Mouse (Mus musculus) heart, embryonic 13.5 days (tissue): ENCODE measurements around the gene Tarsl2. TPM values are rescaled to one million over a fixed set of nuclear protein-coding genes. Genes with fewer than 3 reads are reported as not detected.

Source experiments
- ATAC-seq: fragments of 200-750 bp; cut with Nextera tagmentation; 2 replicates; pipeline ENCODE4 v1.8.0; 2017; ENCODE audit warnings: moderate TSS enrichment; ENCODE audit not compliant: insufficient number of reproducible peaks, low FRiP score, low TSS enrichment; ENCODE audit errors: extremely low read depth
- H3K27ac ChIP-seq: fragments of 300-500 bp; sonication (generic); replicated peaks from 2 replicates; pipeline ENCODE4 v1.5.1; 2015; ENCODE audit warnings: moderate library complexity, mild to moderate bottlenecking, inconsistent platforms
- H3K27me3 ChIP-seq: fragments of 300-500 bp; sonication (generic); replicated peaks from 2 replicates; pipeline ENCODE4 v1.6.1; 2015; ENCODE audit warnings: mild to moderate bottlenecking, inconsistent platforms
- H3K36me3 ChIP-seq: fragments of 300-500 bp; sonication (generic); 2 replicates; pipeline ENCODE4 v1.6.1; 2015; ENCODE audit warnings: mild to moderate bottlenecking, inconsistent platforms
- H3K4me1 ChIP-seq: fragments of 300-500 bp; sonication (generic); 2 replicates; pipeline ENCODE4 v1.6.1; 2015; ENCODE audit warnings: inconsistent platforms
- H3K4me2 ChIP-seq: fragments of 300-500 bp; sonication (generic); 2 replicates; pipeline ENCODE4 v1.6.1; 2015; ENCODE audit warnings: inconsistent platforms, mild to moderate bottlenecking, moderate library complexity
- H3K4me3 ChIP-seq: fragments of 300-500 bp; sonication (generic); 2 replicates; pipeline ENCODE4 v1.5.1; 2015; ENCODE audit warnings: moderate library complexity, mild to moderate bottlenecking, inconsistent platforms
- H3K9ac ChIP-seq: fragments of 300-500 bp; sonication (generic); 2 replicates; pipeline ENCODE4 v1.6.1; 2015; ENCODE audit warnings: inconsistent platforms, mild to moderate bottlenecking, moderate library complexity
- H3K9me3 ChIP-seq: fragments of 300-500 bp; sonication (generic); 2 replicates; pipeline ENCODE4 v1.6.1; 2016; ENCODE audit warnings: inconsistent platforms
- WGBS: fragments of 180-500 bp; shearing (Covaris S2); methylation state at CpG from one replicate; pipeline ENCODE4 v1.1.7; 2015; ENCODE audit warnings: mixed read lengths; 5-methylcytosine and 5-hydroxymethylcytosine counted together
- polyA plus RNA-seq: library from polyadenylated mRNA; unstranded; fragments of >200 nt; fragmentation: Nextera tagmentation; extraction: Ambion mirVana; gene quantifications from 2 replicates; pipeline ENCODE4 v1.2.1, GENCODE M21; 2015

The Tarsl2 gene
- polyA plus RNA-seq, 1 experiment from 2014 or later, result 14.7 TPM

- ATAC-seq, result no peak
- WGBS, result 87% methylated on average over 2 of the region's 2 CpGs
- no peak overlapping the region for H3K27ac ChIP-seq
These were observed 12.9 kb downstream of the Tarsl2 start for GRCm38 (mm10) chr7:65657490-65658120.

GRCm38 (mm10) chr7:65663225-65663790 lies 18.6 kb downstream of the Tarsl2 start:
- WGBS, result 82% methylated on average over 11 of the region's 11 CpGs

More at GRCm38 (mm10) chr7:65657490-65658120, 12.9 kb downstream of the Tarsl2 start:
- H3K4me3 ChIP-seq, result no peak overlapping the region
- no peak overlapping the region for H3K9ac ChIP-seq
- no peaks in the 10 kb centered on the region for H3K27me3 ChIP-seq
- H3K4me1 ChIP-seq, result peaks cover 6% of the 10 kb centered on the region; the same call in 1 of the 2 replicates
- no peak overlapping the region for H3K4me2 ChIP-seq
- no peaks in the 10 kb centered on the region for H3K9me3 ChIP-seq
- peaks cover 51% of the 10 kb centered on the region for H3K36me3 ChIP-seq

GRCm38 (mm10) chr7:65663886-65664285 lies 19.2 kb downstream of the Tarsl2 start:
- H3K4me2 ChIP-seq, result no peak overlapping the region
- H3K4me3 ChIP-seq, result no peak overlapping the region
- no peak overlapping the region for H3K9ac ChIP-seq
- H3K4me1 ChIP-seq, result peaks cover 4% of the 10 kb centered on the region; the same call in 1 of the 2 replicates
- ATAC-seq, result no peak
- no peak overlapping the region for H3K27ac ChIP-seq
- no peaks in the 10 kb centered on the region for H3K27me3 ChIP-seq
- WGBS, result 63% methylated on average over 14 of the region's 14 CpGs
- peaks cover 59% of the 10 kb centered on the region for H3K36me3 ChIP-seq
- no peaks in the 10 kb centered on the region for H3K9me3 ChIP-seq

More at GRCm38 (mm10) chr7:65663225-65663790, 18.6 kb downstream of the Tarsl2 start:
- ATAC-seq, result no peak
- no peak overlapping the region for H3K27ac ChIP-seq
- peaks cover 6% of the 10 kb centered on the region; the same call in 1 of the 2 replicates for H3K4me1 ChIP-seq
- no peaks in the 10 kb centered on the region for H3K9me3 ChIP-seq
- peaks cover 55% of the 10 kb centered on the region for H3K36me3 ChIP-seq
- H3K9ac ChIP-seq, result no peak overlapping the region
- no peak overlapping the region for H3K4me3 ChIP-seq
- no peaks in the 10 kb centered on the region for H3K27me3 ChIP-seq
- H3K4me2 ChIP-seq, result no peak overlapping the region

- peaks cover 57% of the 10 kb centered on the region for H3K36me3 ChIP-seq
- H3K4me2 ChIP-seq, result no peak overlapping the region
- no peak for ATAC-seq
- H3K9ac ChIP-seq, result no peak overlapping the region
- WGBS, result 77% methylated on average over 6 of the region's 6 CpGs
- H3K4me3 ChIP-seq, result no peak overlapping the region
- H3K27me3 ChIP-seq, result no peaks in the 10 kb centered on the region
- H3K9me3 ChIP-seq, result no peaks in the 10 kb centered on the region
- no peaks in the 10 kb centered on the region for H3K4me1 ChIP-seq
- no peak overlapping the region for H3K27ac ChIP-seq
These were observed 22.8 kb downstream of the Tarsl2 start for GRCm38 (mm10) chr7:65667491-65667890.

GRCm38 (mm10) chr7:65678050-65678449 lies 33.4 kb downstream of the Tarsl2 start:
- no peak overlapping the region for H3K4me2 ChIP-seq
- no peak overlapping the region for H3K27ac ChIP-seq
- WGBS, result 79% methylated on average over 10 of the region's 10 CpGs
- H3K27me3 ChIP-seq, result no peaks in the 10 kb centered on the region
- H3K9ac ChIP-seq, result no peak overlapping the region
- H3K36me3 ChIP-seq, result peaks cover 30% of the 10 kb centered on the region
- H3K4me3 ChIP-seq, result no peak overlapping the region
- no peaks in the 10 kb centered on the region for H3K9me3 ChIP-seq
- H3K4me1 ChIP-seq, result peaks cover 4% of the 10 kb centered on the region; the same call in 1 of the 2 replicates
- no peak for ATAC-seq

GRCm38 (mm10) chr7:65678900-65679595 lies 34.4 kb downstream of the Tarsl2 start:
- H3K4me3 ChIP-seq, result no peak overlapping the region
- no peak for ATAC-seq
- H3K27me3 ChIP-seq, result no peaks in the 10 kb centered on the region
- no peak overlapping the region for H3K4me2 ChIP-seq
- no peak overlapping the region for H3K9ac ChIP-seq
- 60% methylated on average over 7 of the region's 7 CpGs for WGBS
- peaks cover 4% of the 10 kb centered on the region; the same call in 1 of the 2 replicates for H3K4me1 ChIP-seq
- H3K36me3 ChIP-seq, result peaks cover 29% of the 10 kb centered on the region
- H3K9me3 ChIP-seq, result no peaks in the 10 kb centered on the region
- no peak overlapping the region for H3K27ac ChIP-seq

- no peaks in the 10 kb centered on the region for H3K9me3 ChIP-seq
- H3K9ac ChIP-seq, result no peak overlapping the region
- H3K4me1 ChIP-seq, result peaks cover 4% of the 10 kb centered on the region; the same call in 1 of the 2 replicates
- no peaks in the 10 kb centered on the region for H3K27me3 ChIP-seq
- H3K4me2 ChIP-seq, result no peak overlapping the region
- WGBS, result 59% methylated on average over 5 of the region's 5 CpGs
- peaks cover 25% of the 10 kb centered on the region for H3K36me3 ChIP-seq
- no peak overlapping the region for H3K4me3 ChIP-seq
- ATAC-seq, result no peak
- H3K27ac ChIP-seq, result no peak overlapping the region
These were observed 36.5 kb downstream of the Tarsl2 start for GRCm38 (mm10) chr7:65681166-65681565.

GRCm38 (mm10) chr7:65684256-65684835 lies 39.6 kb downstream of the Tarsl2 start:
- Histone ChIP-seq H3K9ac (no peak overlapping the region), H3K27me3 (no peaks in the 10 kb centered on the region), H3K4me2 (no peak overlapping the region), H3K9me3 (no peaks in the 10 kb centered on the region), H3K27ac (no peak overlapping the region), H3K36me3 (peaks cover 33% of the 10 kb centered on the region), H3K4me3 (no peak overlapping the region), H3K4me1 (peaks cover 4% of the 10 kb centered on the region; the same call in 1 of the 2 replicates)
- WGBS, result 71% methylated on average over 7 of the region's 7 CpGs
- no peak for ATAC-seq

- Histone ChIP-seq H3K27me3 (no peaks in the 10 kb centered on the region), H3K36me3 (peaks cover 34% of the 10 kb centered on the region), H3K9me3 (no peaks in the 10 kb centered on the region), H3K4me1 (peaks cover 2% of the 10 kb centered on the region; the same call in 1 of the 2 replicates), H3K9ac (no peak overlapping the region), H3K4me2 (no peak overlapping the region), H3K27ac (no peak overlapping the region), H3K4me3 (no peak overlapping the region)
- no peak for ATAC-seq
- 91% methylated on average over 9 of the region's 9 CpGs for WGBS
These were observed 42.0 kb downstream of the Tarsl2 start for GRCm38 (mm10) chr7:65686664-65687063.

GRCm38 (mm10) chr7:65690869-65691268 lies 46.2 kb downstream of the Tarsl2 start, which contains the start of gene Tm2d3:
Tm2d3 (plus strand) TSS chr7:65691169.
- H3K4me3 ChIP-seq, result no peak within 1 kb of the TSS
- WGBS, result 82% methylated on average over 7 of the region's 7 CpGs
- no peaks in the 10 kb centered on the region for H3K27me3 ChIP-seq
- peaks cover 17% of the 10 kb centered on the region for H3K4me1 ChIP-seq
- H3K4me2 ChIP-seq, result no peak within 1 kb of the TSS
- no peaks in the 10 kb centered on the region for H3K9me3 ChIP-seq
- H3K27ac ChIP-seq, result no peak within 1 kb of the TSS
- no peak for ATAC-seq
- no peak within 1 kb of the TSS for H3K9ac ChIP-seq
- H3K36me3 ChIP-seq, result peaks cover 30% of the 10 kb centered on the region

- no peaks in the 10 kb centered on the region for H3K9me3 ChIP-seq
- H3K4me1 ChIP-seq, result peaks cover 17% of the 10 kb centered on the region
- H3K9ac ChIP-seq, result no peak overlapping the region
- H3K4me2 ChIP-seq, result no peak overlapping the region
- no peaks in the 10 kb centered on the region for H3K27me3 ChIP-seq
- 82% methylated on average over 8 of the region's 8 CpGs for whole genome bisulfite sequencing
- no peak for ATAC-seq
- H3K36me3 ChIP-seq, result peaks cover 33% of the 10 kb centered on the region
- H3K4me3 ChIP-seq, result no peak overlapping the region
- H3K27ac ChIP-seq, result no peak overlapping the region
These were observed 47.4 kb downstream of the Tarsl2 start for GRCm38 (mm10) chr7:65691929-65692605.
